ENCODE assay signal across 28 mouse cellular contexts in the genomic region with DNA sequence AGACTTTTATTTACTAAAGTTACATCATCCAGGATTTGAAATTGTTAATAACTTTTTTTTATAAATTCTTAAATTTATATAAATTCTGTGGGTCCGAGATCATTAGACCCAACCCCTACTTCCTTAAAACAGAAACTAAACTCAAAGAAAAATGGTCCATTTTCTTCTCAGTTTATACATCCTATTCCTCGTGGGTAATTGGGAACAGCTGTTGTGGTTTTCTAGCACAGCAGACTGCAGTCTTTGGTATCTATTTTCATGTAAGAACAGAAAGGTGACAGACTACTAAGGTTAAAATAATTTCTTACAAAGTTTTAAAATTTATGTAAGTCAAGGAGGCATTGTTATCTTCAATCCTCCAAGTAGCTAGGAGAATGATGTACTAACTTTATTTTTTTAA. TPM values are rescaled to one million over a fixed set of nuclear protein-coding genes. Genes with fewer than 3 reads are reported as not detected.
A peak's percentile ranks its signal among the peaks of the same experiment; 100 is the strongest.
DNase-seq lines count a peak whose midpoint lies in the region; ATAC-seq and TF ChIP-seq lines count a peak whose summit lies in the region.
"Had no signal": no experiment of that assay in that cellular context is flagged by ENCODE, and none has a peak within 500 bp of the region (broad histone marks: within the 10 kb centered on the region; RNA-seq: fewer than 3 reads in every experiment).

No protein-coding gene starts in this region.

- TF ChIP-seq POLR2A in limb, embryonic 14.5 days (IDR thresholded peaks at IDR 0.05; ENCODE audit: borderline replicate concordance, extremely low read depth, insufficient read depth, insufficient read length), result no peak
- no peak for TF ChIP-seq POLR2A in lung, adult 2 months (IDR thresholded peaks at IDR 0.05; ENCODE audit: borderline replicate concordance, extremely low read depth, low read depth, low read length)

- no peaks in the 10 kb centered on the region for H3K36me3 ChIP-seq in embryonic facial prominence, embryonic 11.5 days (replicated peaks; ENCODE audit: control insufficient read depth, insufficient read depth, low read depth, low read length)
- no peaks in the 10 kb centered on the region for H3K36me3 ChIP-seq in embryonic facial prominence, embryonic 10.5 days (replicated peaks)
- H3K36me3 ChIP-seq in embryonic facial prominence, embryonic 12.5 days, result no peaks in the 10 kb centered on the region
- no peaks in the 10 kb centered on the region for H3K36me3 ChIP-seq in limb, embryonic 14.5 days (ENCODE audit: control insufficient read depth, insufficient read depth, low read length)
- H3K36me3 ChIP-seq: embryonic facial prominence, embryonic 15.5 days; forebrain, embryonic 10.5 days; heart, embryonic 15.5 days; hindbrain, embryonic 10.5 days had no signal

- no peak overlapping the region for H3K4me3 ChIP-seq in embryonic facial prominence, embryonic 11.5 days (ENCODE audit: low read depth, low read length)
- H3K4me3 ChIP-seq in embryonic facial prominence, embryonic 10.5 days, result no peak overlapping the region
- H3K4me3 ChIP-seq in embryonic facial prominence, embryonic 12.5 days, result no peak overlapping the region
- no peak overlapping the region for H3K4me3 ChIP-seq in limb, embryonic 14.5 days (replicated peaks; ENCODE audit: low read length)
- H3K4me3 ChIP-seq in lung, adult 2 months (replicated peaks; ENCODE audit: extremely low read depth, low read depth, low read length), result no peak overlapping the region
- H3K4me3 ChIP-seq: embryonic facial prominence, embryonic 15.5 days; erythroblast, embryonic 14.5 days; forebrain, embryonic 10.5 days; heart, adult 2 months; heart, embryonic 15.5 days; hindbrain, embryonic 10.5 days had no signal

- H3K4me1 ChIP-seq in embryonic facial prominence, embryonic 11.5 days (ENCODE audit: control insufficient read depth, insufficient read depth, low read length), result no peaks in the 10 kb centered on the region
- H3K4me1 ChIP-seq in embryonic facial prominence, embryonic 10.5 days, result peaks cover 6% of the 10 kb centered on the region; the same call in 1 of the 2 replicates
- no peaks in the 10 kb centered on the region; the same call in 1 of the 2 replicates for H3K4me1 ChIP-seq in embryonic facial prominence, embryonic 12.5 days
- H3K4me1 ChIP-seq in limb, embryonic 14.5 days (ENCODE audit: control insufficient read depth, insufficient read depth, low read length), result no peaks in the 10 kb centered on the region
- no peaks in the 10 kb centered on the region for H3K4me1 ChIP-seq in lung, adult 2 months (ENCODE audit: control insufficient read depth, insufficient read depth, low read length)
- H3K4me1 ChIP-seq: embryonic facial prominence, embryonic 15.5 days; forebrain, embryonic 10.5 days; heart, embryonic 15.5 days; hindbrain, embryonic 10.5 days had no signal

- WGBS in embryonic facial prominence, embryonic 11.5 days, result 27% methylated on average over 2 of the region's 2 CpGs
- 40% methylated on average over 2 of the region's 2 CpGs for WGBS in embryonic facial prominence, embryonic 10.5 days
- WGBS in embryonic facial prominence, embryonic 12.5 days, result 20% methylated on average over 2 of the region's 2 CpGs
- WGBS in limb, embryonic 14.5 days, result 10% methylated on average over 2 of the region's 2 CpGs
- 48% methylated on average over 2 of the region's 2 CpGs for WGBS in lung, adult 2 months

- no peak overlapping the region for H3K9ac ChIP-seq in embryonic facial prominence, embryonic 11.5 days (replicated peaks; ENCODE audit: low read length)
- no peak overlapping the region for H3K9ac ChIP-seq in embryonic facial prominence, embryonic 12.5 days
- no peak overlapping the region for H3K9ac ChIP-seq in limb, embryonic 14.5 days (ENCODE audit: low read depth, low read length, severe bottlenecking)
- H3K9ac ChIP-seq: embryonic facial prominence, embryonic 15.5 days; heart, embryonic 15.5 days; hindbrain, embryonic 14.5 days had no signal

- H3K4me2 ChIP-seq in embryonic facial prominence, embryonic 11.5 days (ENCODE audit: low read depth, low read length), result no peak overlapping the region
- no peak overlapping the region for H3K4me2 ChIP-seq in embryonic facial prominence, embryonic 12.5 days (replicated peaks)
- H3K4me2 ChIP-seq in limb, embryonic 14.5 days (replicated peaks; ENCODE audit: low read depth, low read length, severe bottlenecking), result no peak overlapping the region
- H3K4me2 ChIP-seq: embryonic facial prominence, embryonic 15.5 days; heart, embryonic 11.5 days; heart, embryonic 15.5 days; hindbrain, embryonic 14.5 days had no signal

- no peak for TF ChIP-seq CTCF in lung, adult 2 months (IDR thresholded peaks at IDR 0.05; ENCODE audit: insufficient read depth, low read length)

- H3K27me3 ChIP-seq in embryonic facial prominence, embryonic 11.5 days (ENCODE audit: control insufficient read depth, insufficient read depth, low read length), result no peaks in the 10 kb centered on the region
- no peaks in the 10 kb centered on the region for H3K27me3 ChIP-seq in embryonic facial prominence, embryonic 10.5 days (replicated peaks; ENCODE audit: low read depth, poor library complexity, severe bottlenecking)
- no peaks in the 10 kb centered on the region for H3K27me3 ChIP-seq in embryonic facial prominence, embryonic 12.5 days
- H3K27me3 ChIP-seq in limb, embryonic 14.5 days (ENCODE audit: control insufficient read depth, insufficient read depth, low read length), result no peaks in the 10 kb centered on the region
- H3K27me3 ChIP-seq: embryonic facial prominence, embryonic 15.5 days; heart, embryonic 15.5 days had no signal

- no peak; the same call in 1 of the 2 replicates for ATAC-seq in embryonic facial prominence, embryonic 11.5 days (replicated peaks; ENCODE audit: insufficient number of reproducible peaks, low FRiP score, low TSS enrichment, low read depth)
- no peak for ATAC-seq in embryonic facial prominence, embryonic 12.5 days (ENCODE audit: insufficient number of reproducible peaks, insufficient read depth, low FRiP score, low TSS enrichment)
- no peak for ATAC-seq in limb, embryonic 14.5 days (ENCODE audit: low FRiP score, low read depth)
- ATAC-seq: forebrain, embryonic 14.5 days; intestine, embryonic 16.5 days had no signal

- DNase-seq in embryonic facial prominence, embryonic 11.5 days (ENCODE audit: low spot score), result peak; percentile 77
- DNase-seq in embryonic facial prominence, embryonic 10.5 days (ENCODE audit: low spot score), result no peak
- DNase-seq in NIH3T3 (ENCODE audit: low read depth), result peak; percentile 58
- DNase-seq in limb, embryonic 14.5 days (ENCODE audit: low spot score), result peak; percentile 34
- no peak for DNase-seq in lung, adult 2 months
- DNase-seq in layer of hippocampus, adult 18-20 months (ENCODE audit: low spot score in 2 of 2), result no peak
- no peak for DNase-seq in layer of hippocampus, postnatal 25 days (ENCODE audit: extremely low spot score in 1 of 2, low spot score in 1 of 2)
- DNase-seq: adrenal gland, adult 2 months; adrenal gland, postnatal 25 days; cerebellum, adult 8-10 months; cerebellum, postnatal 14 days; gastrocnemius, postnatal 14 days; heart, adult 2 months; heart, postnatal 14 days had no signal

- H3K9me3 ChIP-seq in embryonic facial prominence, embryonic 11.5 days (replicated peaks; ENCODE audit: control insufficient read depth, low read length), result no peaks in the 10 kb centered on the region
- no peaks in the 10 kb centered on the region for H3K9me3 ChIP-seq in embryonic facial prominence, embryonic 10.5 days
- no peaks in the 10 kb centered on the region for H3K9me3 ChIP-seq in embryonic facial prominence, embryonic 12.5 days
- no peaks in the 10 kb centered on the region for H3K9me3 ChIP-seq in limb, embryonic 14.5 days (ENCODE audit: control insufficient read depth, low read length)
- H3K9me3 ChIP-seq: embryonic facial prominence, embryonic 15.5 days; forebrain, embryonic 10.5 days; heart, embryonic 15.5 days; hindbrain, embryonic 10.5 days had no signal

- H3K27ac ChIP-seq in embryonic facial prominence, embryonic 11.5 days (replicated peaks; ENCODE audit: low read depth, low read length), result no peak overlapping the region
- H3K27ac ChIP-seq in embryonic facial prominence, embryonic 10.5 days (replicated peaks), result no peak overlapping the region
- H3K27ac ChIP-seq in embryonic facial prominence, embryonic 12.5 days, result 0 out of 2 replicates have a peak overlapping the region, but pooled peaks have one; percentile 46
- no peak overlapping the region for H3K27ac ChIP-seq in limb, embryonic 14.5 days (replicated peaks; ENCODE audit: low read depth, low read length)
- H3K27ac ChIP-seq: embryonic facial prominence, embryonic 15.5 days; forebrain, embryonic 10.5 days; heart, adult 2 months; heart, embryonic 15.5 days; hindbrain, embryonic 10.5 days; hindbrain, embryonic 14.5 days had no signal

RNA-seq across cellular contexts. Expression of a gene that starts 19.5 kb away (rescaled TPM):
- 0.34 TPM in 1 of 2 replicates, not detected in the other for polyA plus RNA-seq in embryonic facial prominence, embryonic 11.5 days (2014; fragmentation: Nextera tagmentation; extraction: Ambion mirVana)
- 0.10 TPM in 2 replicates for polyA plus RNA-seq in embryonic facial prominence, embryonic 10.5 days (2016; fragmentation: Nextera tagmentation; extraction: Ambion mirVana)
- 0.22 TPM in 1 of 2 replicates, not detected in the other for polyA plus RNA-seq in embryonic facial prominence, embryonic 12.5 days (2016; fragmentation: Nextera tagmentation; extraction: Ambion mirVana)
- 0.08 TPM in 1 of 2 replicates, not detected in the other for polyA plus RNA-seq in limb, embryonic 14.5 days (2012; rRNA removed)
- polyA plus RNA-seq in limb, embryonic 14.5 days (2014; fragmentation: Nextera tagmentation; extraction: Ambion mirVana), result not detected in 2 replicates
- polyA plus RNA-seq in lung, adult 2 months (2012; rRNA removed), result not detected in 2 replicates
- 1 to 10 TPM; 2.2 to 3.5 TPM for total RNA-seq in layer of hippocampus, adult 18-20 months (2021)
- 1 to 10 TPM; 1.7 to 2.3 TPM for total RNA-seq in layer of hippocampus, postnatal 25 days (2021)
- total RNA-seq: adrenal gland, adult 2 months; adrenal gland, postnatal 25 days; CH12.LX; common myeloid progenitor, adult 5-6 weeks; gastrocnemius, adult 18-20 months; gastrocnemius, postnatal 14 days; heart, adult 2 months; heart, postnatal 14 days had no signal
- polyA plus RNA-seq: adrenal gland, adult 2 months; embryonic facial prominence, embryonic 15.5 days; erythroblast, embryonic 14.5 days; forebrain, embryonic 14.5 days; heart, adult 2 months; heart, embryonic 11.5 days; heart, embryonic 15.5 days; hindbrain, embryonic 10.5 days; hindbrain, embryonic 14.5 days had no signal

RNA-seq across cellular contexts. Expression of a gene that starts 44.1 kb away (rescaled TPM):
- not detected in 2 replicates for polyA plus RNA-seq in embryonic facial prominence, embryonic 11.5 days (2014; fragmentation: Nextera tagmentation; extraction: Ambion mirVana)
- polyA plus RNA-seq in embryonic facial prominence, embryonic 10.5 days (2016; fragmentation: Nextera tagmentation; extraction: Ambion mirVana), result not detected in 2 replicates
- not detected in 2 replicates for polyA plus RNA-seq in embryonic facial prominence, embryonic 12.5 days (2016; fragmentation: Nextera tagmentation; extraction: Ambion mirVana)
- polyA plus RNA-seq in limb, embryonic 14.5 days (2012; rRNA removed), result not detected in 2 replicates
- polyA plus RNA-seq in limb, embryonic 14.5 days (2014; fragmentation: Nextera tagmentation; extraction: Ambion mirVana), result not detected in 2 replicates
- polyA plus RNA-seq in lung, adult 2 months (2012; rRNA removed), result not detected in 2 replicates
- 1 to 10 TPM; 4.1 to 4.3 TPM for total RNA-seq in layer of hippocampus, adult 18-20 months (2021)
- 1 to 10 TPM; 4.3 to 4.8 TPM for total RNA-seq in layer of hippocampus, postnatal 25 days (2021)
- total RNA-seq: CH12.LX; common myeloid progenitor, adult 5-6 weeks; gastrocnemius, adult 18-20 months; heart, adult 2 months; heart, postnatal 14 days had no signal
- polyA plus RNA-seq: adrenal gland, adult 2 months; embryonic facial prominence, embryonic 15.5 days; erythroblast, embryonic 14.5 days; forebrain, embryonic 10.5 days; forebrain, embryonic 14.5 days; gonadal fat pad, adult 2 months; heart, adult 2 months; heart, embryonic 11.5 days; heart, embryonic 15.5 days; hindbrain, embryonic 10.5 days; hindbrain, embryonic 14.5 days; intestine, embryonic 16.5 days had no signal

Comparison
In these comparisons a context has a peak if more than half of its experiments do, and no peak if none do; other contexts are left out.
1. DNase-seq: peak in embryonic facial prominence, embryonic 11.5 days (single experiment), NIH3T3 (single experiment) and limb, embryonic 14.5 days (single experiment); none in embryonic facial prominence, embryonic 10.5 days (single experiment), lung, adult 2 months (single experiment), layer of hippocampus, adult 18-20 months (0 of 2) and layer of hippocampus, postnatal 25 days (0 of 2).